Mouse (Mus musculus): ENCODE results near the gene Slc27a2. TPM values are rescaled to one million over a fixed set of nuclear protein-coding genes. Genes with fewer than 3 reads are reported as not detected.

The Slc27a2 gene
- polyA plus RNA-seq, 1 experiment from 2014 or later: not detected

DNA sequence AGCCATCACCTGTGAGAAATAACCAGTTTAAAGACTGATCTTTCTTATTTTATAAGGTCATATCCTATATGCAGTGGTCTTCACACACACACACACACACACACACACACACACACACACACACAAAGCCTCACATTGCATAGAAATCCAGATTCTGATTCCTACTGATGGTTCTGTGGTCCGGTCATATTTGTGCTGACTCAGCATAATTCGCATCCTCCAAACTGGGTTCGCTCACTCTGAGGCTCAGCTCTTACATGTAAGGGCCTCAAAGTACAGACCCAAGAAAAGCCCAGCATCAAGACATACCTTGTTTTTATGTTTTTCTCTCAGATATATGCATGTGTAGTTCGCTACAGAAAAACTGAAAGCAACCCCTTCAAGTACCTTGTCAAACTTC is 39.1 kb downstream of the Slc27a2 start:
- H3K9me3 ChIP-seq (ENCODE audit: control insufficient read depth, low read length): no peaks in the 10 kb centered on the region
- DNase-seq (ENCODE audit: low spot score) (no peak), ATAC-seq (ENCODE audit: insufficient number of reproducible peaks, low FRiP score, low TSS enrichment, low read depth) (no peak)
- no peak overlapping the region for H3K9ac ChIP-seq (ENCODE audit: low read length)
- WGBS: 92% methylated on average over 4 of the region's 4 CpGs
- H3K4me2 ChIP-seq (ENCODE audit: low read depth, severe bottlenecking): no peak overlapping the region
- no peaks in the 10 kb centered on the region for H3K27me3 ChIP-seq (ENCODE audit: control insufficient read depth, insufficient read depth, low read length)
- H3K4me1 ChIP-seq (ENCODE audit: control insufficient read depth, insufficient read depth, low read length): no peaks in the 10 kb centered on the region
- no peaks in the 10 kb centered on the region for H3K36me3 ChIP-seq (ENCODE audit: control insufficient read depth, insufficient read depth, low read length)
- H3K27ac ChIP-seq (replicated peaks; ENCODE audit: low read depth, low read length): no peak overlapping the region
- H3K4me3 ChIP-seq (ENCODE audit: low read depth, low read length): no peak overlapping the region

DNA sequence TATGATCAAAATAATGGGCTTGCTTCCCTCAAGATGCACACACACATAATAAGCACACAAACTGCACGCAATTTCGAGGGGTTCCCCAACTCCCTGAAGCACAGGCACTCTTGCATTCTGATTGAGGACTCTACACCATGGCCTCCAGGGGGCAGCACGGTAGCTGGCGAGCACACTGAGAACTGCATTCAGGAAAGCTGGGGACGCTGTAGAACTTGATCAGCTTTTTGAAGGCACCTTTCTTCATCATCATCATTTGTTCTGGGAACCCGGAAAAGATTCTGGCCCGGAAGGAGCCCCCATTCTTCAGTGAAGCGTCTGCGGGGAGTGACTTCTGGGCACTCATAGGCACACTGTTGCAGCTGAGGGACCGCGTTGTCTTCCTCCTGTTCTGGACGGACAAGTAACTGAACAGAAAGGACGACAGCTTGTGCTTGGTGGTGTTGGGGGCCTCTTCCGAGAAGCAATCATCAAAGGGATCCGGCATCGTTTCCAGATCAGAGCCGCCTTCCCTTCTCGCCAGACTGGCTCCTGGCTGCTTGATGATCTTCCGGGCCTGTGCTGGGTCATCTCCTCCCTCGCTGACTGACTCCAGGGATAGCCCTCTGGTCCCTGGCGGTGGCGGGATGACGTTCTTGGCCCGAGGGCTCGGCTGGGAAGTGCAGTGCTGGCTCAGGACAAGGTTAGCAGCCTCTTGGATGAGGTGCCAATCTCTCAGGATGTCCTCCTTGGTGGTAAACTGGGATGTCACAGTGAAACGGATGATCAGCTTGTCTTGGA is 41.8 kb downstream of the Slc27a2 start:
- DNase-seq (ENCODE audit: low spot score) (peak; percentile 89), ATAC-seq (ENCODE audit: insufficient number of reproducible peaks, low FRiP score, low TSS enrichment, low read depth) (peak; percentile 36)
- peak overlapping the region; percentile 40 for H3K9ac ChIP-seq (ENCODE audit: low read length)
- no peaks in the 10 kb centered on the region for H3K9me3 ChIP-seq (ENCODE audit: control insufficient read depth, low read length)
- no peak overlapping the region for H3K27ac ChIP-seq (replicated peaks; ENCODE audit: low read depth, low read length)
- H3K4me3 ChIP-seq (ENCODE audit: low read depth, low read length): no peak overlapping the region
- WGBS: 21% methylated on average over 26 of the region's 26 CpGs
- H3K27me3 ChIP-seq (ENCODE audit: control insufficient read depth, insufficient read depth, low read length): no peaks in the 10 kb centered on the region
- H3K4me2 ChIP-seq (ENCODE audit: low read depth, severe bottlenecking): peak overlapping the region; percentile 44
- no peaks in the 10 kb centered on the region for H3K4me1 ChIP-seq (ENCODE audit: control insufficient read depth, insufficient read depth, low read length)
- H3K36me3 ChIP-seq (ENCODE audit: control insufficient read depth, insufficient read depth, low read length): no peaks in the 10 kb centered on the region

- ATAC-seq (ENCODE audit: insufficient number of reproducible peaks, low FRiP score, low TSS enrichment, low read depth): no peak
- WGBS: 90% methylated on average over 7 of the region's 7 CpGs
- no peak overlapping the region for H3K9ac ChIP-seq (ENCODE audit: low read length)
- DNase-seq (ENCODE audit: low spot score): no peak
- no peak overlapping the region for H3K27ac ChIP-seq (replicated peaks; ENCODE audit: low read depth, low read length)
- no peak overlapping the region for H3K4me3 ChIP-seq (ENCODE audit: low read depth, low read length)
- no peaks in the 10 kb centered on the region for H3K9me3 ChIP-seq (ENCODE audit: control insufficient read depth, low read length)
- no peaks in the 10 kb centered on the region for H3K27me3 ChIP-seq (ENCODE audit: control insufficient read depth, insufficient read depth, low read length)
- H3K4me1 ChIP-seq (ENCODE audit: control insufficient read depth, insufficient read depth, low read length): no peaks in the 10 kb centered on the region
- no peaks in the 10 kb centered on the region for H3K36me3 ChIP-seq (ENCODE audit: control insufficient read depth, insufficient read depth, low read length)
- no peak overlapping the region for H3K4me2 ChIP-seq (ENCODE audit: low read depth, severe bottlenecking)
Observed at GRCm38 (mm10) chr2:126596347-126597072, 44.3 kb downstream of the Slc27a2 start.

DNA sequence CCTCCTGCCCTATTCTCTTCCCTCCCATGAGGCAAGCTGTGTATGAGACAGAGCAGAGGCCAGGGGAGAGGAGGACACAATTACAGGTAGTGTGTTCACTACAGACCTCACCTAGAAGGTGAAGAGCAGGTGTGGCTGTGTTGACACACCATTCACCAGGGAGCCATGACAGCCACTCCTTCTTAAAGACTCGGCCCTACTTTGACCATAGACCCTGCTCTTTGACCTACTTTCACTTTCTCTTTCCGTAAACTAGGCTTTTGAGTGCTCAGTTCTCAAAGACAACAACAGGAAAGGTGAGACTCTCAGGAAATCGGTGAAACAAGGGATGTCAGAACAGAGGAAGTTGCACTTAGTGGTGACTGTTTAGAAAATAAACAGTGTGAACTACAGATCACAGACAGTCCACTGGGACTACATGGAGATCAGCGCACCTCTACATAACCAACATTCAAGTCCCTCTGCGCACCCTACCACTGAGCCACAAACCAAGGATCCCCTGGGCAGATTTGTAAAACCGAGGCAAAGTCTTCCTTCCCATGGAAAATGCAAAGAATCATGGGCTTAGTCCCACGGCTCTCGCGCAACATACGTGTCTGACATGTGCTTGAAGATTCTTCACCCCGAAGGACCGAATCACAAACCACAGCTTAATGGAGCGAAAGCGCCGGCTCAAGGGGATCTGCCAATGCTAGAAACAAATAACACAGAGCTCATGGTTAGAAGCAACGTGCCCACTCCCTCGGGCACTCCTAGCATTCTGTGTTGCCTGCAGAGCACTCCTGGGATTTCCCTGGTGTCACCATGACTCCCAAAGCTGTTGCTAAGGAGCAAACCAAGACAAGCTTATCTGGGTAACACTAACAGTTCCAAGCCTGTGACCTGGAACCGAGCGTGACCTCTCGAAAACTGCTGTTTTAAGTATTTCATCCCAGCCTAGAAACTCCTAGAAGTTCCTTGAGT is 45.4 kb downstream of the Slc27a2 start:
- Histone ChIP-seq H3K27ac (replicated peaks; ENCODE audit: low read depth, low read length) (no peak overlapping the region), H3K9ac (ENCODE audit: low read length) (no peak overlapping the region), H3K4me2 (ENCODE audit: low read depth, severe bottlenecking) (no peak overlapping the region), H3K27me3 (ENCODE audit: control insufficient read depth, insufficient read depth, low read length) (no peaks in the 10 kb centered on the region), H3K36me3 (ENCODE audit: control insufficient read depth, insufficient read depth, low read length) (no peaks in the 10 kb centered on the region), H3K4me1 (ENCODE audit: control insufficient read depth, insufficient read depth, low read length) (no peaks in the 10 kb centered on the region), H3K4me3 (ENCODE audit: low read depth, low read length) (no peak overlapping the region), H3K9me3 (ENCODE audit: control insufficient read depth, low read length) (no peaks in the 10 kb centered on the region)
- 86% methylated on average over 20 of the region's 20 CpGs for WGBS
- ATAC-seq (ENCODE audit: insufficient number of reproducible peaks, low FRiP score, low TSS enrichment, low read depth) (no peak), DNase-seq (ENCODE audit: low spot score) (no peak)

- Histone ChIP-seq H3K9ac (ENCODE audit: low read length) (no peak overlapping the region), H3K4me1 (ENCODE audit: control insufficient read depth, insufficient read depth, low read length) (no peaks in the 10 kb centered on the region), H3K27me3 (ENCODE audit: control insufficient read depth, insufficient read depth, low read length) (no peaks in the 10 kb centered on the region), H3K4me3 (ENCODE audit: low read depth, low read length) (no peak overlapping the region), H3K4me2 (ENCODE audit: low read depth, severe bottlenecking) (no peak overlapping the region), H3K9me3 (ENCODE audit: control insufficient read depth, low read length) (no peaks in the 10 kb centered on the region), H3K27ac (replicated peaks; ENCODE audit: low read depth, low read length) (no peak overlapping the region), H3K36me3 (ENCODE audit: control insufficient read depth, insufficient read depth, low read length) (no peaks in the 10 kb centered on the region)
- 40% methylated on average over 2 of the region's 2 CpGs for WGBS
- no peak for ATAC-seq (ENCODE audit: insufficient number of reproducible peaks, low FRiP score, low TSS enrichment, low read depth)
- DNase-seq (ENCODE audit: low spot score): no peak
Observed at GRCm38 (mm10) chr2:126598359-126598758, 46.2 kb downstream of the Slc27a2 start.

- no peaks in the 10 kb centered on the region for H3K27me3 ChIP-seq (ENCODE audit: control insufficient read depth, insufficient read depth, low read length)
- WGBS: 3% methylated on average over 3 of the region's 3 CpGs
- ATAC-seq (ENCODE audit: insufficient number of reproducible peaks, low FRiP score, low TSS enrichment, low read depth) (no peak), DNase-seq (ENCODE audit: low spot score) (peak; percentile 42)
- no peak overlapping the region for H3K27ac ChIP-seq (replicated peaks; ENCODE audit: low read depth, low read length)
- H3K4me2 ChIP-seq (ENCODE audit: low read depth, severe bottlenecking): no peak overlapping the region
- no peak overlapping the region for H3K9ac ChIP-seq (ENCODE audit: low read length)
- no peaks in the 10 kb centered on the region for H3K4me1 ChIP-seq (ENCODE audit: control insufficient read depth, insufficient read depth, low read length)
- no peaks in the 10 kb centered on the region for H3K36me3 ChIP-seq (ENCODE audit: control insufficient read depth, insufficient read depth, low read length)
- H3K4me3 ChIP-seq (ENCODE audit: low read depth, low read length): no peak overlapping the region
- no peaks in the 10 kb centered on the region for H3K9me3 ChIP-seq (ENCODE audit: control insufficient read depth, low read length)
Observed at GRCm38 (mm10) chr2:126599005-126599404, 46.8 kb downstream of the Slc27a2 start.

DNA sequence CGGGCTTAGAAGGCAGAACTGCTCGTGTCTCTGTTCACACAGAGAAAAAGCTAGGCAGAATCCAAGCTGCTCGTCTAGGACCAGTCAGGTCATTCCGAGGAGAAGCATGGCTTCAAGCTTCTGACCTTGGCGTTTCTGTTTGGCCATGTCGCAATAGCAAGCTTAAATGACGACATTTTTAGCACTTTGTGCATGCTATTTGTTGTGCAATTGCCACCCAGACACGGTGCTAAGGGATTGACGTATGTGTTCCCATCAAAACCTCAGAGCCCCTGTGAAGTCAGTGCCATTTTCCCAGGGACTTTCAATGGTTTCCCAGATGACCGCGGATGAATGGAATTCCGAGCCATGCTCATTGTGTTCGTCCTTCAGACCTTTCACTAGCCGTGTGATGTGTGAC is 48.3 kb downstream of the Slc27a2 start:
- ATAC-seq (ENCODE audit: insufficient number of reproducible peaks, low FRiP score, low TSS enrichment, low read depth) (no peak), DNase-seq (ENCODE audit: low spot score) (no peak)
- Histone ChIP-seq H3K4me1 (ENCODE audit: control insufficient read depth, insufficient read depth, low read length) (no peaks in the 10 kb centered on the region), H3K36me3 (ENCODE audit: control insufficient read depth, insufficient read depth, low read length) (no peaks in the 10 kb centered on the region), H3K4me3 (ENCODE audit: low read depth, low read length) (no peak overlapping the region), H3K27me3 (ENCODE audit: control insufficient read depth, insufficient read depth, low read length) (no peaks in the 10 kb centered on the region), H3K4me2 (ENCODE audit: low read depth, severe bottlenecking) (no peak overlapping the region), H3K9ac (ENCODE audit: low read length) (no peak overlapping the region), H3K27ac (replicated peaks; ENCODE audit: low read depth, low read length) (no peak overlapping the region), H3K9me3 (ENCODE audit: control insufficient read depth, low read length) (no peaks in the 10 kb centered on the region)
- 88% methylated on average over 14 of the region's 14 CpGs for WGBS

DNA sequence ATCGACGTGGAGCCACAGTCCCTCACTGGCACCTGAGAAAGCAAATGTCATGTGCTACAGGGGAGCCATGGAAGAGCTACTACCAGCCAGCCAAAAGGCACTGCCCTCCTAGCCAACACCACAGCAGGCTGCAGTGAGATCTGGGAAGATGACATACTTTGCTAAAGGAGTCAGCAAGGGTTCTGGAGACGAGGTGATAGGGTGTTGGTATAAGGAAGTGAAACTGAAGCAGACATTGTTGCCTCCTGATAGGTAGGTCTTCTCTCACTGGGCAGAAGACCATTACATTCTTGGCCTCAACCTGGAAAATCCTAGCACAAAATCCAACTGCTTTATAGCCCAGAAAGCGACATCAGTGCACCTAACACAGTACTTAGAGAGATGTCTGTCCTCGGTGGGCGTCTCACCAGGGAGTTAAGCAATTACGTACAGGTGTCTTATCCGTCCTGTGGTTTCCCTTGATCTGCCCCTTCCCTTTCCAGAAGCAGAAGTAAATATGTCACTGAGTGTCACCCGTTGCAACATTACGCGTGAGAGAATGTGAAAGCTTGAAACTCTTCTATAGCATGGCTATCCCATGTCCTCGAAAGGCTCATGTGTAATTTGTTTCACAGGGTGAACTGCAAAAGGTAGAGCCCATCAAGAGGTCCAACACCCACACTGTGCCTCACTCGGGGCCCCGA is 49.9 kb downstream of the Slc27a2 start:
- Histone ChIP-seq H3K27me3 (ENCODE audit: control insufficient read depth, insufficient read depth, low read length) (no peaks in the 10 kb centered on the region), H3K9me3 (ENCODE audit: control insufficient read depth, low read length) (no peaks in the 10 kb centered on the region), H3K36me3 (ENCODE audit: control insufficient read depth, insufficient read depth, low read length) (no peaks in the 10 kb centered on the region), H3K9ac (ENCODE audit: low read length) (no peak overlapping the region), H3K27ac (replicated peaks; ENCODE audit: low read depth, low read length) (no peak overlapping the region), H3K4me2 (ENCODE audit: low read depth, severe bottlenecking) (no peak overlapping the region), H3K4me3 (ENCODE audit: low read depth, low read length) (no peak overlapping the region), H3K4me1 (ENCODE audit: control insufficient read depth, insufficient read depth, low read length) (no peaks in the 10 kb centered on the region)
- ATAC-seq (ENCODE audit: insufficient number of reproducible peaks, low FRiP score, low TSS enrichment, low read depth): no peak
- DNase-seq (ENCODE audit: low spot score): no peak
- 88% methylated on average over 14 of the region's 14 CpGs for WGBS
